Mouse (Mus musculus) lung, postnatal 0 days (tissue): Measurements from ENCODE around the gene Add1. TPM values are rescaled to one million over a fixed set of nuclear protein-coding genes. Genes with fewer than 3 reads are reported as not detected.

Experiments used
- ATAC-seq: fragments of 200-750 bp; cut with Nextera tagmentation; 2 replicates; pipeline ENCODE4 v1.8.0; 2017; ENCODE audit warnings: moderate library complexity
- DNase-seq: peaks from one replicate; pipeline ENCODE4 v3.0.0-alpha.2; 2016; ENCODE audit warnings: low spot score
- H3K27ac ChIP-seq: fragments of 300-500 bp; sonication (generic); 2 replicates; pipeline ENCODE4 v1.5.1; 2014; ENCODE audit warnings: antibody characterized with exemption, mild to moderate bottlenecking, low read length, mixed read lengths
- H3K27me3 ChIP-seq: fragments of 300-500 bp; sonication (generic); replicated peaks from 2 replicates; pipeline ENCODE4 v1.6.1; 2014; ENCODE audit warnings: low read length, mixed read lengths; ENCODE audit not compliant: insufficient read depth
- H3K36me3 ChIP-seq: fragments of 300-500 bp; sonication (generic); 2 replicates; pipeline ENCODE4 v1.6.1; 2014; ENCODE audit warnings: low read length, mixed read lengths; ENCODE audit not compliant: insufficient read depth
- H3K4me1 ChIP-seq: fragments of 300-500 bp; sonication (generic); 2 replicates; pipeline ENCODE4 v1.6.1; 2014; ENCODE audit warnings: antibody characterized with exemption, low read depth, low read length, mixed read lengths; ENCODE audit not compliant: insufficient read depth
- H3K4me2 ChIP-seq: fragments of 300-500 bp; sonication (generic); replicated peaks from 2 replicates; pipeline ENCODE4 v1.6.1; 2014; ENCODE audit warnings: low read depth, mild to moderate bottlenecking, low read length, moderate library complexity, mixed read lengths
- H3K4me3 ChIP-seq: fragments of 300-500 bp; sonication (generic); 2 replicates; pipeline ENCODE4 v1.5.1; 2014; ENCODE audit warnings: low read depth, low read length
- H3K9ac ChIP-seq: fragments of 300-500 bp; sonication (generic); replicated peaks from 2 replicates; pipeline ENCODE4 v1.6.1; 2014; ENCODE audit warnings: low read depth, mild to moderate bottlenecking
- H3K9me3 ChIP-seq: fragments of 300-500 bp; sonication (generic); 2 replicates; pipeline ENCODE4 v1.6.1; 2016; ENCODE audit warnings: low read length, mixed read lengths
- CTCF ChIP-seq: IDR thresholded peaks from 2 replicates; pipeline ENCODE4 v1.5.1; 2016; ENCODE audit warnings: antibody characterized with exemption, mild to moderate bottlenecking
- EP300 ChIP-seq: IDR thresholded peaks from 2 replicates; pipeline ENCODE4 v1.6.1; 2016; ENCODE audit warnings: antibody characterized with exemption, mild to moderate bottlenecking, control low read depth
- WGBS: fragments of 180-500 bp; shearing (Covaris S2); extraction: QIAGEN DNeasy Blood & Tissue Kit; methylation state at CpG from one replicate; pipeline ENCODE4 v1.1.7; 2014; 5-methylcytosine and 5-hydroxymethylcytosine counted together
- microRNA-seq: library from miRNA; unstranded; fragments of <30 nt; microRNA quantifications from one replicate; pipeline ENCODE4, GENCODE M21; 2016
- polyA plus RNA-seq: library from polyadenylated mRNA; unstranded; fragments of >200 nt; fragmentation: Nextera tagmentation; extraction: Ambion mirVana; gene quantifications from 2 replicates; pipeline ENCODE4 v1.2.1, GENCODE M21; 2015

Add1 gene
- polyA plus RNA-seq, 1 experiment from 2014 or later: 135 TPM

DNA sequence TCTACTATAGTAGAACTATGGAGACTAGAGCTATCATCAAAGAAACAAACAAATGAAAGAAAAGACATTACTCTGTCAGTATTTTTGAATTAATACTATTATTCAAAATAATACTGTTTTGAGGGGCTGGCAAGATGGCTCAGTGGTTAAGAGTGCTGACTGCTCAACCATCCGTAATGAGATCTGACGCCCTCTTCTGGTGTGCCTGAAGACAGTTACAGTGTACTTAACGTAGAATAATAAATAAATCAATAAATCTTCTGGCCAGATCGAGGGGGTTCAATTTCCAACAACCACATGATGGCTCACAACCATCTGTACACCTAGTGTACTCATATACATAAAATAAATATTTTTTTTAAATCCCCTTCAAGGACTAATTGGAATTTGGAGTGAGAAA lies 88.4 kb downstream of the Add1 start:
- Histone ChIP-seq H3K36me3 (0 out of 2 replicates have a peak, but pooled peaks cover 6% of the 10 kb centered on the region), H3K4me1 (no peaks in the 10 kb centered on the region), H3K27me3 (no peaks in the 10 kb centered on the region), H3K9me3 (no peaks in the 10 kb centered on the region), H3K27ac (no peak overlapping the region), H3K9ac (no peak overlapping the region), H3K4me2 (no peak overlapping the region), H3K4me3 (no peak overlapping the region)
- whole genome bisulfite sequencing: 82% methylated on average over 4 of the region's 4 CpGs
- ATAC-seq (no peak), DNase-seq (no peak)
- TF ChIP-seq EP300 (no peak), CTCF (0 out of 2 replicates have a peak, but pooled peaks have one; percentile 6)

DNA sequence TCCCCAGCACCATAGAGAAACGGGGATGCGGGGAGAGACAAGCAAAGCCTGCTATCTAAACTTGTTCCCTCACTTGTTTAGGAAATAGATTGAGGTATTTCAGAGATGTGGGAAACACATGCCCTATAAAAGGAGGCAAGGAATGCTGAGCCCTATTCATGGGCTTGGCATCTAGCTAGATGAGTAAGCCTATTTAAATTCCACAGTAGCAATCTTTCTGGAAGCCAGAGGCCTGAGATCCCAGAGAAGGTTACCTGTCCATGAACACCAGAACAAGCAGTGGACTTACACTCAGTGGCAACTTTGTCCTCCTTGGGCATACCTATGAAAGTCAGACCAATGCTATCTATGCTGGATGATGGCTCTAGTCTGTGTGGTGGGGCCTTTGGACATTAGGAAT lies 89.8 kb downstream of the Add1 start:
- Histone ChIP-seq H3K4me2 (no peak overlapping the region), H3K36me3 (no peaks in the 10 kb centered on the region), H3K27me3 (no peaks in the 10 kb centered on the region), H3K27ac (no peak overlapping the region), H3K9me3 (no peaks in the 10 kb centered on the region), H3K9ac (no peak overlapping the region), H3K4me3 (no peak overlapping the region), H3K4me1 (no peaks in the 10 kb centered on the region)
- 90% methylated on average over 2 of the region's 2 CpGs for WGBS
- no peak for TF ChIP-seq CTCF
- no peak for TF ChIP-seq EP300
- ATAC-seq (no peak), DNase-seq (no peak)

DNA sequence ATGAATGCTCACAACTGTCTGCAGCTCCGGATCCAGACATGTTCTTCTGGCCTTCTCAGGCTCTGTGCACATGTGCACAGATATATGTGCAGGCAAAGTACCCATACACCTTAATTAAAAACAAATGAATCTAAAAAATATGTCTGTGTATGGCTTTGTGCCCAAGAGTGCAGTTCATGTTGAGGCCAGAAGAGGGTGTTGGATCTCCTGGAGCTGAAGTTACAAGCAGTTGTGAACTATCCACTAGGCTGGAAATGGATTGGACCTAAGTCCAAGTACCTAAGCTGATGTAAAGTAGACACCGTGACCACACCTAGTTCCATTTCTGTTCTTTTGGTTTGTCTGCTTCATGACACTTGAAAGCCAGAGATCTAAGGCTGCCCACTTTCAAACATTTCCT lies 96.0 kb downstream of the Add1 start:
- Histone ChIP-seq H3K27ac (no peak overlapping the region), H3K36me3 (no peaks in the 10 kb centered on the region), H3K4me2 (no peak overlapping the region), H3K4me1 (no peaks in the 10 kb centered on the region), H3K9ac (no peak overlapping the region), H3K4me3 (no peak overlapping the region), H3K27me3 (no peaks in the 10 kb centered on the region), H3K9me3 (no peaks in the 10 kb centered on the region)
- WGBS: 80% methylated on average over 2 of the region's 2 CpGs
- no peak for ATAC-seq
- no peak for TF ChIP-seq EP300
- TF ChIP-seq CTCF: peak; percentile 44
- no peak for DNase-seq

DNA sequence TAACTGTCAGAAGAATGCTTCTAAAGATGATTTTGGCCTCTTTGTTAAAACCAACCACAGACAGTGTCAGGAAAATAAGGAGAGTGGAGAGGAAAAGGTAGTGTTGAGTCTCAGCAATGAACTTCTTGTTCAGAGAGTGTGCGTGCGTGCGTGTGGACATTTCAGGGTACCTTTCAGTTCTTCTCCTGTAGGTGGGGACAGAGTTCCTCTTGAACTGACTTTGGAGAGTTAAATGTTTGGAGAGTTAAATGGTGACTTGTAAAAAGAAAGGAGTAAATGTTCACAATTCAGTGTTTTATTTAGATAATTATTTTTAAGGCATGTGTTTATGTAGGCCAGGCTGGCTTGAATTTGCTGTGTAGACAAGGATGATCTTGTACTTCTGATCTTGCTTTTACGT lies 96.8 kb downstream of the Add1 start:
- no peak overlapping the region for H3K4me2 ChIP-seq
- WGBS: 82% methylated on average over 4 of the region's 4 CpGs

More for the DNA sequence above, 96.8 kb downstream of the Add1 start:
- DNase-seq: peak; percentile 39
- ATAC-seq: no peak
- H3K27ac ChIP-seq: no peak overlapping the region
- no peaks in the 10 kb centered on the region for H3K27me3 ChIP-seq
- TF ChIP-seq CTCF (peak; percentile 49), EP300 (no peak)
- H3K4me3 ChIP-seq: no peak overlapping the region
- no peaks in the 10 kb centered on the region for H3K9me3 ChIP-seq
- H3K36me3 ChIP-seq: no peaks in the 10 kb centered on the region
- H3K4me1 ChIP-seq: no peaks in the 10 kb centered on the region
- H3K9ac ChIP-seq: no peak overlapping the region

Small RNAs within 50 kb of the gene (microRNA-seq; reads per million reads assigned to microRNA genes)
- 0.98 reads per million for gene Mir7036b

Other genes with a start within 250 kb of the Add1 start
- gene Rnf4, start 237.4 kb upstream of the Add1 start, polyA plus RNA-seq: 68.5 and 71.5 TPM in 2 replicates
- 7.0 and 7.9 TPM in 2 replicates for gene Fam193a, start 203.7 kb upstream of the Add1 start, polyA plus RNA-seq
- gene Tnip2, start 59.7 kb upstream of the Add1 start, polyA plus RNA-seq: 23.3 and 24.2 TPM in 2 replicates
- 7.7 and 9.2 TPM in 2 replicates for gene Sh3bp2, start 47.8 kb upstream of the Add1 start, polyA plus RNA-seq
- 52.1 and 75.2 TPM in 2 replicates for gene Mfsd10, start 63.5 kb downstream of the Add1 start, polyA plus RNA-seq
- gene Nop14, start 86.5 kb downstream of the Add1 start, polyA plus RNA-seq: 11.1 and 11.6 TPM in 2 replicates
- 3.5 and 5.1 TPM in 2 replicates for gene Grk4, start 86.7 kb downstream of the Add1 start, polyA plus RNA-seq
- gene Htt, start 188.1 kb downstream of the Add1 start, polyA plus RNA-seq: 3.7 and 3.8 TPM in 2 replicates